ENCODE assay signal across 25 mouse cellular contexts in the genomic region with DNA sequence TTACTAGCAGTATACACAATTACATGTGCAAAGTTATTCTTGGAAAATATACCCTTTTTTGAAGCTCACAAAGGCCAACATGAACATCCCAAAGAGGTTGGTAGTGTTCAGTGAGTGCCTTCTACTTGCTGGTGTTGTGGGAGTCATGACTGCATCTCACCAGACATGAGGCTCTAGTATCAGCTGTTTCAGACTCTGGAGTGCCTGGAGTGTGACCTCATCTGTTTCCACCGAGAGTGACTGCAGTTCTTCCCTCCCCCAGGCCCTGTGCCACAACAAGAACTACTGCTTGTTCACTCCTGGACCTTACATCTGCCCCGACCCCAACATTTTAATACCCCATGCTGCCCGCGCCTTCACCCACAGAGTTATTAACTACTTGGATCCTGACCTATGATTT.
A peak's percentile ranks its signal among the peaks of the same experiment; 100 is the strongest.
DNase-seq lines count a peak whose midpoint lies in the region; ATAC-seq and TF ChIP-seq lines count a peak whose summit lies in the region.
"Had no signal": no experiment of that assay in that cellular context is flagged by ENCODE, and none has a peak within 500 bp of the region (broad histone marks: within the 10 kb centered on the region; RNA-seq: fewer than 3 reads in every experiment).

No protein-coding gene starts in this region.

- ATAC-seq in heart, postnatal 0 days (ENCODE audit: insufficient read depth, low read depth) = no peak
- no peak for ATAC-seq in kidney, postnatal 0 days (replicated peaks; ENCODE audit: low FRiP score, low read depth)
- ATAC-seq in kidney, embryonic 14.5 days (ENCODE audit: low FRiP score, low TSS enrichment) = no peak
- ATAC-seq: forebrain, embryonic 14.5 days; forebrain, postnatal 0 days; hindbrain, embryonic 16.5 days; intestine, embryonic 15.5 days; Patski had no signal

- H3K27ac ChIP-seq in heart, postnatal 0 days (ENCODE audit: low read depth) = no peak overlapping the region
- H3K27ac ChIP-seq in kidney, postnatal 0 days = no peak overlapping the region
- no peak overlapping the region for H3K27ac ChIP-seq in kidney, embryonic 14.5 days (ENCODE audit: low read depth, low read length)
- H3K27ac ChIP-seq: embryonic facial prominence, embryonic 12.5 days; embryonic facial prominence, embryonic 15.5 days; heart, embryonic 13.5 days; hindbrain, embryonic 10.5 days; hindbrain, embryonic 13.5 days; intestine, embryonic 15.5 days had no signal

- TF ChIP-seq CTCF in heart, postnatal 0 days (IDR thresholded peaks at IDR 0.05; ENCODE audit: low read depth) = no peak
- TF ChIP-seq CTCF in kidney, postnatal 0 days (IDR thresholded peaks at IDR 0.05; ENCODE audit: low read depth) = no peak

- H3K27me3 ChIP-seq in heart, postnatal 0 days (ENCODE audit: control insufficient read depth, insufficient read depth, low read length) = no peaks in the 10 kb centered on the region
- H3K27me3 ChIP-seq in kidney, postnatal 0 days (ENCODE audit: insufficient read depth, low read length) = no peaks in the 10 kb centered on the region
- H3K27me3 ChIP-seq in kidney, embryonic 14.5 days (ENCODE audit: control insufficient read depth, insufficient read depth, low read length) = no peaks in the 10 kb centered on the region
- H3K27me3 ChIP-seq: embryonic facial prominence, embryonic 12.5 days; embryonic facial prominence, embryonic 15.5 days; hindbrain, embryonic 13.5 days; intestine, embryonic 15.5 days had no signal

- H3K4me2 ChIP-seq in heart, postnatal 0 days (ENCODE audit: low read depth, low read length) = no peak overlapping the region
- H3K4me2 ChIP-seq in kidney, postnatal 0 days (ENCODE audit: low read length) = no peak overlapping the region
- no peak overlapping the region for H3K4me2 ChIP-seq in kidney, embryonic 14.5 days (replicated peaks; ENCODE audit: low read depth, low read length)
- H3K4me2 ChIP-seq: embryonic facial prominence, embryonic 12.5 days; embryonic facial prominence, embryonic 15.5 days; heart, embryonic 13.5 days; hindbrain, embryonic 13.5 days; intestine, embryonic 15.5 days had no signal

- intact Hi-C loops in heart, postnatal 36 days (cut with DNase I) = no loop called here

- no peaks in the 10 kb centered on the region for H3K36me3 ChIP-seq in heart, postnatal 0 days (replicated peaks; ENCODE audit: control insufficient read depth, insufficient read depth, low read length)
- H3K36me3 ChIP-seq in kidney, postnatal 0 days (ENCODE audit: insufficient read depth, low read length) = no peaks in the 10 kb centered on the region
- H3K36me3 ChIP-seq in kidney, embryonic 14.5 days (ENCODE audit: control insufficient read depth, insufficient read depth, low read length) = no peaks in the 10 kb centered on the region
- H3K36me3 ChIP-seq: embryonic facial prominence, embryonic 12.5 days; embryonic facial prominence, embryonic 15.5 days; G1E; heart, embryonic 13.5 days; hindbrain, embryonic 10.5 days; hindbrain, embryonic 13.5 days; intestine, embryonic 15.5 days had no signal

- no peak for TF ChIP-seq EP300 in heart, postnatal 0 days (IDR thresholded peaks at IDR 0.05; ENCODE audit: low read depth)

- no peaks in the 10 kb centered on the region for H3K4me1 ChIP-seq in heart, postnatal 0 days (ENCODE audit: control insufficient read depth, insufficient read depth)
- no peaks in the 10 kb centered on the region for H3K4me1 ChIP-seq in kidney, postnatal 0 days (replicated peaks; ENCODE audit: insufficient read depth, low read length)
- H3K4me1 ChIP-seq in kidney, embryonic 14.5 days (ENCODE audit: control insufficient read depth, insufficient read depth, low read length) = no peaks in the 10 kb centered on the region; the same call in 1 of the 2 replicates
- H3K4me1 ChIP-seq: embryonic facial prominence, embryonic 15.5 days; hindbrain, embryonic 10.5 days; hindbrain, embryonic 13.5 days; intestine, embryonic 15.5 days had no signal

- H3K9me3 ChIP-seq in heart, postnatal 0 days (replicated peaks; ENCODE audit: control insufficient read depth, low read length) = no peaks in the 10 kb centered on the region
- H3K9me3 ChIP-seq in kidney, postnatal 0 days (replicated peaks; ENCODE audit: low read length) = no peaks in the 10 kb centered on the region
- H3K9me3 ChIP-seq in kidney, embryonic 14.5 days (ENCODE audit: control insufficient read depth, low read length) = no peaks in the 10 kb centered on the region
- H3K9me3 ChIP-seq: embryonic facial prominence, embryonic 12.5 days; embryonic facial prominence, embryonic 15.5 days; heart, embryonic 13.5 days; hindbrain, embryonic 10.5 days; hindbrain, embryonic 13.5 days; intestine, embryonic 15.5 days had no signal

- H3K4me3 ChIP-seq in heart, postnatal 0 days (ENCODE audit: low read depth, low read length) = no peak overlapping the region
- no peak overlapping the region for H3K4me3 ChIP-seq in kidney, postnatal 0 days (replicated peaks; ENCODE audit: low read depth, low read length)
- no peak overlapping the region for H3K4me3 ChIP-seq in kidney, embryonic 14.5 days (ENCODE audit: low read length)
- H3K4me3 ChIP-seq: embryonic facial prominence, embryonic 12.5 days; embryonic facial prominence, embryonic 15.5 days; heart, embryonic 13.5 days; hindbrain, embryonic 10.5 days; hindbrain, embryonic 13.5 days; intestine, embryonic 15.5 days had no signal

- peak; percentile 5 for DNase-seq in adrenal gland, postnatal 14 days
- no peak for DNase-seq in adrenal gland, postnatal 25 days
- peak; percentile 8 for DNase-seq in heart, postnatal 0 days (ENCODE audit: low spot score)
- DNase-seq in heart, postnatal 36 days = no peak
- DNase-seq in kidney, postnatal 0 days (ENCODE audit: low spot score) = peak; percentile 46
- DNase-seq: adrenal gland, postnatal 10 days; cerebellum, adult 11-12 months; cerebellum, adult 8-10 months; cerebellum, postnatal 10 days; cerebellum, postnatal 36 days; forebrain, postnatal 0 days; gastrocnemius, postnatal 25 days; heart, adult 18-20 months; kidney, adult 11 months had no signal

- H3K9ac ChIP-seq in heart, postnatal 0 days (replicated peaks; ENCODE audit: low read depth, low read length) = no peak overlapping the region
- H3K9ac ChIP-seq in kidney, postnatal 0 days (ENCODE audit: low read depth, low read length) = no peak overlapping the region
- no peak overlapping the region for H3K9ac ChIP-seq in kidney, embryonic 14.5 days (ENCODE audit: low read depth, low read length)
- H3K9ac ChIP-seq: embryonic facial prominence, embryonic 12.5 days; embryonic facial prominence, embryonic 15.5 days; forebrain, postnatal 0 days; heart, embryonic 13.5 days; hindbrain, embryonic 13.5 days; intestine, embryonic 15.5 days had no signal

- 51% methylated on average over 4 of the region's 4 CpGs for WGBS in heart, postnatal 0 days
- WGBS in kidney, postnatal 0 days = 35% methylated on average over 4 of the region's 4 CpGs
- 45% methylated on average over 4 of the region's 4 CpGs for WGBS in kidney, embryonic 14.5 days

Comparison
In these comparisons a context has a peak if more than half of its experiments do, and no peak if none do; other contexts are left out.
1. DNase-seq: peak in adrenal gland, postnatal 14 days (single experiment), heart, postnatal 0 days (single experiment) and kidney, postnatal 0 days (single experiment); none in adrenal gland, postnatal 25 days (single experiment) and heart, postnatal 36 days (0 of 2).